Mouse (Mus musculus) hindbrain, embryonic 13.5 days (tissue): ENCODE data around the gene Acot12. TPM values are rescaled to one million over a fixed set of nuclear protein-coding genes. Genes with fewer than 3 reads are reported as not detected.
"Not testable (repeated sequence)": the region's sequence is repeated elsewhere in the genome, so short reads cannot be mapped to it uniquely, and the experiment has no call there.

Source experiments
- ATAC-seq: fragments of 200-750 bp; cut with Nextera tagmentation; 2 replicates; pipeline ENCODE4 v1.8.0; 2017; ENCODE audit warnings: moderate TSS enrichment; ENCODE audit not compliant: low FRiP score
- H3K27ac ChIP-seq: fragments of 300-500 bp; sonication (generic); 2 replicates; pipeline ENCODE4 v1.5.1; 2015; ENCODE audit warnings: inconsistent platforms, mild to moderate bottlenecking, moderate library complexity
- H3K27me3 ChIP-seq: fragments of 300-500 bp; sonication (generic); 2 replicates; pipeline ENCODE4 v1.6.1; 2015; ENCODE audit warnings: mild to moderate bottlenecking, inconsistent platforms
- H3K36me3 ChIP-seq: fragments of 300-500 bp; sonication (generic); 2 replicates; pipeline ENCODE4 v1.6.1; 2015; ENCODE audit warnings: mild to moderate bottlenecking, inconsistent platforms
- H3K4me1 ChIP-seq: fragments of 300-500 bp; sonication (generic); replicated peaks from 2 replicates; pipeline ENCODE4 v1.6.1; 2015; ENCODE audit warnings: inconsistent platforms
- H3K4me2 ChIP-seq: fragments of 300-500 bp; sonication (generic); 2 replicates; pipeline ENCODE4 v1.6.1; 2015; ENCODE audit warnings: inconsistent platforms, mild to moderate bottlenecking, moderate library complexity
- H3K4me3 ChIP-seq: fragments of 300-500 bp; sonication (generic); 2 replicates; pipeline ENCODE4 v1.5.1; 2015; ENCODE audit warnings: mild to moderate bottlenecking, inconsistent platforms
- H3K9ac ChIP-seq: fragments of 300-500 bp; sonication (generic); 2 replicates; pipeline ENCODE4 v1.6.1; 2015; ENCODE audit warnings: mild to moderate bottlenecking, inconsistent platforms
- H3K9me3 ChIP-seq: fragments of 300-500 bp; sonication (generic); 2 replicates; pipeline ENCODE4 v1.6.1; 2016; ENCODE audit warnings: inconsistent platforms
- WGBS: fragments of 180-500 bp; shearing (Covaris S2); methylation state at CpG from one replicate; pipeline ENCODE4 v1.1.7; 2015; 5-methylcytosine and 5-hydroxymethylcytosine counted together
- polyA plus RNA-seq: library from polyadenylated mRNA; unstranded; fragments of >200 nt; fragmentation: Nextera tagmentation; extraction: Ambion mirVana; gene quantifications from 2 replicates; pipeline ENCODE4 v1.2.1, GENCODE M21; 2015

Acot12 gene
- polyA plus RNA-seq, 1 experiment from 2014 or later: not detected

GRCm38 (mm10) chr13:91761654-91762445 is 20.5 kb downstream of the Acot12 start:
- H3K27me3 ChIP-seq: no peaks in the 10 kb centered on the region
- WGBS: 91% methylated on average over 6 of the region's 6 CpGs

DNA sequence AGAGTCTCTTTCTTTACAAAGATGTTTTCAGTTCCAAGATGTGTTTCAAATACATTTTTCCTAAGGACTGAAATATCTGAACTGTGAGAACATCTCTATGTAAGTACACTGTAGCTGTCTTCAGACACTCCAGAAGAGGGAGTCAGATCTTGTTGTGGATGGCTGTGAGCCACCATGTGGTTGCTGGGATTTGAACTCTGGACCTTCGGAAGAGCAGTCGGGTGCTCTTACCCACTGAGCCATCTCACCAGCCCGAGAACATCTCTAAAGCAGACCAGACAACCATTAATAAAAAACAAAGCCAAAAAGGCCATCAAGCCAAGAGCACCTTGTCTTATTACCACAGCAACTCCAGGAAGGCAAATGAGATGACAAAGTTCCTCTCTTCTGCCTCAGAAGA is 22.3 kb downstream of the Acot12 start:
- not testable (repeated sequence) for H3K9me3 ChIP-seq, H3K4me3 ChIP-seq, H3K27me3 ChIP-seq, ATAC-seq, H3K36me3 ChIP-seq, H3K4me1 ChIP-seq, H3K9ac ChIP-seq, H3K27ac ChIP-seq, H3K4me2 ChIP-seq
- 89% methylated on average over 3 of the region's 3 CpGs for WGBS

More at GRCm38 (mm10) chr13:91761654-91762445, 20.5 kb downstream of the Acot12 start:
- Histone ChIP-seq H3K9me3 (no peaks in the 10 kb centered on the region), H3K27ac (no peak overlapping the region), H3K4me3 (no peak overlapping the region), H3K4me2 (no peak overlapping the region), H3K9ac (no peak overlapping the region), H3K36me3 (no peaks in the 10 kb centered on the region), H3K4me1 (no peaks in the 10 kb centered on the region)
- ATAC-seq: no peak

DNA sequence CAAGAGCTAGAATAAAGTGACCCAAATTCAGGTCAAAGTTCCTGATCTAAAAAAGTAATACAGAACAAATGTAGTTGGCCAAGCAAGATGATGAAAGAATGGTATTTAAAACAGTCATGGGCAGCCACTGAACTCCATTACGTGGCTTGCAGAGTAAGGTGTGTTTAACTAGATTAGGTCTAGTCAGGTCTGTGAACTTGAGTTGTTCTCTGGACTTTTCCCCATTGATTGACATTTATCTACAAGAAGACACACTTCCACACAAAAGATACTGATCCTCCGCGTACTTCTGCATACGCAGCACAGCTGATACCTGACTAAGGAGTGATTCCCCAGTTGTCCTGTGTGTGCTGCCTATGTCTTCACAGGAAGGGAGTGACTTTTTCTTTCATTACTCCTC is 24.3 kb downstream of the Acot12 start:
- no peaks in the 10 kb centered on the region for H3K4me1 ChIP-seq
- H3K36me3 ChIP-seq: no peaks in the 10 kb centered on the region
- no peak overlapping the region for H3K4me2 ChIP-seq
- WGBS: 94% methylated on average over 4 of the region's 4 CpGs
- H3K27ac ChIP-seq: no peak overlapping the region
- H3K27me3 ChIP-seq: no peaks in the 10 kb centered on the region
- no peak for ATAC-seq
- H3K9ac ChIP-seq: no peak overlapping the region
- no peaks in the 10 kb centered on the region for H3K9me3 ChIP-seq
- no peak overlapping the region for H3K4me3 ChIP-seq

- Histone ChIP-seq H3K4me2 (no peak overlapping the region), H3K9me3 (no peaks in the 10 kb centered on the region), H3K4me1 (no peaks in the 10 kb centered on the region), H3K36me3 (no peaks in the 10 kb centered on the region), H3K27me3 (no peaks in the 10 kb centered on the region), H3K27ac (no peak overlapping the region), H3K4me3 (no peak overlapping the region), H3K9ac (no peak overlapping the region)
- WGBS: 84% methylated on average over 9 of the region's 9 CpGs
- no peak for ATAC-seq
Observed at GRCm38 (mm10) chr13:91768683-91769651, 27.7 kb downstream of the Acot12 start.

GRCm38 (mm10) chr13:91778092-91778491 is 36.8 kb downstream of the Acot12 start:
- WGBS: 97% methylated on average over 5 of the region's 5 CpGs
- Histone ChIP-seq H3K36me3 (no peaks in the 10 kb centered on the region), H3K4me3 (no peak overlapping the region), H3K4me1 (no peaks in the 10 kb centered on the region), H3K27me3 (no peaks in the 10 kb centered on the region), H3K4me2 (no peak overlapping the region), H3K27ac (no peak overlapping the region), H3K9me3 (no peaks in the 10 kb centered on the region), H3K9ac (no peak overlapping the region)
- no peak for ATAC-seq

GRCm38 (mm10) chr13:91779892-91780291 is 38.6 kb downstream of the Acot12 start:
- H3K9me3 ChIP-seq: no peaks in the 10 kb centered on the region
- no peaks in the 10 kb centered on the region for H3K4me1 ChIP-seq
- H3K27ac ChIP-seq: no peak overlapping the region
- no peak overlapping the region for H3K9ac ChIP-seq
- no peak overlapping the region for H3K4me2 ChIP-seq
- H3K36me3 ChIP-seq: no peaks in the 10 kb centered on the region
- H3K27me3 ChIP-seq: no peaks in the 10 kb centered on the region
- no peak overlapping the region for H3K4me3 ChIP-seq
- ATAC-seq: no peak

DNA sequence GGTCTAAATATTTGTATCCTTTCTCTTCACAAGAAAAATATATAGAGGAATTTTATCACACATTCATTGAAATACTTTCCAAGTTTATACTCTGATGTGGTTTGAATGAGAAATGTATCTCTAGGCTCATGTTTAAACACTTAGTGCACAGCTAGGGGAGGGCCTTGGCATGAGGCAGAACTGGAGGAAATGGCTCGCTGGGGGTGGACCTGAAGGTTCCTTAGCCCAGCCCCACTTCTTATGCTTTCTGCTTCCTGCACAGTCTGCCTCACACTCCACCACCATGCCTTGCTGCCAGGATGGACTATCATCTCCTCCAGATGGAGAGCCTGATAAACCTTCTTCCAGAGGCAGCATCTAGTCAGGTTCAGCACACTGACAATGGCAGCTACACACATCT is 50.7 kb downstream of the Acot12 start:
- H3K9ac ChIP-seq: no peak overlapping the region
- no peak overlapping the region for H3K27ac ChIP-seq
- no peak overlapping the region for H3K4me3 ChIP-seq
- H3K4me2 ChIP-seq: no peak overlapping the region
- H3K36me3 ChIP-seq: peaks cover 33% of the 10 kb centered on the region
- no peaks in the 10 kb centered on the region for H3K4me1 ChIP-seq
- H3K27me3 ChIP-seq: no peaks in the 10 kb centered on the region
- WGBS: 85% methylated on average over 1 of the region's 1 CpGs
- H3K9me3 ChIP-seq: no peaks in the 10 kb centered on the region
- no peak for ATAC-seq

DNA sequence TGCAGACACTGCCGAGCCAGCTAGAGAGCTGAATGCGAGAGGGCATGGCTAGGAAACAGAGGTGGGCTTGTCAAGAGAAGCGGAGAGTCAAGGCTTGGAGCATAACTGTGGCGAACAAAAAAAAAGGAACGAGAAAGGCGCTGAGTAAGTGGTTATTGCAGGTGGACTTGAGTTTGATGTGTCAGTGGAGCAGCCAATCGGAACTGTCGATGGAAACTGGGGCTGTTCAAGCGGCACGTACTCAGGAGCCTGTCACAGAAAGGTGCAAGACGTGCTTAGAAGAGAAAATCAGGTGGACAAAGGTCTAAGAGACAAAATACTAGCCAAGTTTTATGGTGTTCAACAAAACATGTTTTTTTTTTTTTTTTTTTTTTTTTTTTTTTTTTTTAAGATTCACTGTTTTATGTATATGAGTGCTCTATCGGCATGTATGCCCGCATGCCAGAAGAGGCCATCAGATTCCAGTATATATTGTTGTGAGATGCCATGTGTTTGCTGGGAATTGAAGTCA is 53.7 kb downstream of the Acot12 start:
- Histone ChIP-seq H3K9ac (no peak overlapping the region), H3K27me3 (no peaks in the 10 kb centered on the region), H3K27ac (no peak overlapping the region), H3K9me3 (no peaks in the 10 kb centered on the region), H3K4me1 (no peaks in the 10 kb centered on the region), H3K36me3 (peaks cover 63% of the 10 kb centered on the region), H3K4me3 (no peak overlapping the region), H3K4me2 (no peak overlapping the region)
- ATAC-seq: no peak
- WGBS: 95% methylated on average over 13 of the region's 13 CpGs

DNA sequence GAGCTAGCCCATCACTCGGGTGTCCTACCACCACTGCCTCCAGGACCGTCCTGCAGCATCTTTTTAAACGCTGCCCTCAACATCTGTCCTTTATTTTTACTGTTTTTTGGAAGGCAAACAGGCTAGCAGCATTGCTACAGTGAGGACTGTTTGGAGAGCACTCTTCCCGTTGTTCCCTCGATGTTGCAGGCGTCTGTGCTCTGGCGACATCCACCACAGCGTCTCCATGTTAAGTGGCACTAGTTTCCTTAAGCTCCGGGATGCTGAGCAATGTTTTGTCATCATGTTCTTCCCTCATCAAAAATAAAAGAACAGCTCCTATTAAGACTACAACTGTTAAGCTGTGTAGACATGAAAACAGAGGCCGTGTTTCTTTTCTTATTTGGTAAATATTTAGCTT is 54.3 kb downstream of the Acot12 start:
- Histone ChIP-seq H3K4me3 (no peak overlapping the region), H3K9ac (no peak overlapping the region), H3K9me3 (no peaks in the 10 kb centered on the region), H3K4me1 (no peaks in the 10 kb centered on the region), H3K36me3 (peaks cover 69% of the 10 kb centered on the region), H3K27ac (no peak overlapping the region), H3K27me3 (no peaks in the 10 kb centered on the region), H3K4me2 (no peak overlapping the region)
- ATAC-seq: no peak
- 90% methylated on average over 10 of the region's 10 CpGs for WGBS

- WGBS: 65% methylated on average over 6 of the region's 6 CpGs
- no peak overlapping the region for H3K4me3 ChIP-seq
- H3K27me3 ChIP-seq: no peaks in the 10 kb centered on the region
- peaks cover 71% of the 10 kb centered on the region for H3K36me3 ChIP-seq
- no peak for ATAC-seq
- H3K4me1 ChIP-seq: no peaks in the 10 kb centered on the region
- H3K9me3 ChIP-seq: no peaks in the 10 kb centered on the region
- no peak overlapping the region for H3K4me2 ChIP-seq
- no peak overlapping the region for H3K27ac ChIP-seq
- no peak overlapping the region for H3K9ac ChIP-seq
Observed at GRCm38 (mm10) chr13:91796003-91796402, 54.7 kb downstream of the Acot12 start.

GRCm38 (mm10) chr13:91796916-91797315 is 55.6 kb downstream of the Acot12 start:
- H3K9ac ChIP-seq: no peak overlapping the region
- no peaks in the 10 kb centered on the region for H3K4me1 ChIP-seq
- WGBS: 92% methylated on average over 6 of the region's 6 CpGs
- peaks cover 76% of the 10 kb centered on the region for H3K36me3 ChIP-seq
- no peaks in the 10 kb centered on the region for H3K9me3 ChIP-seq
- H3K27me3 ChIP-seq: no peaks in the 10 kb centered on the region
- H3K4me2 ChIP-seq: no peak overlapping the region
- H3K27ac ChIP-seq: no peak overlapping the region
- H3K4me3 ChIP-seq: no peak overlapping the region
- no peak for ATAC-seq

DNA sequence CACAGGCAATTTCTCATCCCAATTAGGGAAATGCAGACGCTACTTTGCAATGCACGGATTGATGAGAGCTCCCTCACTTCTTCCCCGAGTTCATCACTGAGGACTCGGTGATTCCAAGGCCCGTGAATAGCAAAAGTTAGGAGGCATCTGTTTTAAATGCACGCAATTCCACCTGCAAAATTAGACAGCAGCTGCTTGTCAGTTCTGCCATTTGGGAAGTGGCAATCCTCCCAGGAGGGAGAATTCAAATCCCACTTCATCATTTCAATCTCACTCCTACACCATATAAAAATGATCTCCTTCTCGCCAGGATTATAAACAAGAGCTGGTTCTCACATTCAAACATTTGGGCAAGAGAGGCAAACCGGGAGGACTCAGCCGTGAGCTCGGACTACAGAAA is 56.1 kb downstream of the Acot12 start:
- Histone ChIP-seq H3K27me3 (no peaks in the 10 kb centered on the region), H3K4me2 (no peak overlapping the region), H3K27ac (no peak overlapping the region), H3K9me3 (no peaks in the 10 kb centered on the region), H3K4me1 (no peaks in the 10 kb centered on the region), H3K4me3 (no peak overlapping the region), H3K9ac (no peak overlapping the region), H3K36me3 (peaks cover 76% of the 10 kb centered on the region)
- WGBS: 90% methylated on average over 10 of the region's 10 CpGs
- ATAC-seq: no peak
